Mouse (Mus musculus): Measurements from ENCODE around the gene Nusap1. TPM values are rescaled to one million over a fixed set of nuclear protein-coding genes. Genes with fewer than 3 reads are reported as not detected.
"Not testable (repeated sequence)": the region's sequence is repeated elsewhere in the genome, so short reads cannot be mapped to it uniquely, and the experiment has no call there.

Gene Nusap1
- 10 to 100 TPM; 23.4 to 27.3 TPM for total RNA-seq (2021)

GRCm38 (mm10) chr2:119618199-119618982 lies at the start of gene Nusap1, which contains the start of gene Oip5:
TSS of gene Nusap1 (plus strand) at chr2:119618298.
TSS of gene Oip5 (minus strand) at chr2:119618469.
- DNase-seq, result peak; percentile 95

DNA sequence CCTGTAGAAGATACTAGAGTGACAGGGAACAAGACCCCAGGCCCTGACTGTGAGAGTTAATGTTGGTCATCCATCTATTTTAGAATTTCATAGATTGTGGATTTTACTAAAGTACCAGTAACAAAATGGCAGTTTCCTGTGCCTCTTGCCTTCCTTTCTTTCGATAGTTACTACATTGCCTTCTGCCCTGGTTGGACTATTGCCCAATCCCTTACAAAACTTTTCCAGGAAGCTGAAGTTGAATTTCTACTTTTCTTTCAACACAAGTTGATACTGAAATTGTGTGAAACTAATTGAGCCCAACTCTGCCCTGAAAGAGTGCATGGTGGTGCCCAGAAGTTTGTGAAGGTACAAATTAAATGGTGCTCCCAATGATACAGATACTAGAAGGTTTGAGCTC lies 45.6 kb upstream of the Nusap1 start:
- no peak for DNase-seq

DNA sequence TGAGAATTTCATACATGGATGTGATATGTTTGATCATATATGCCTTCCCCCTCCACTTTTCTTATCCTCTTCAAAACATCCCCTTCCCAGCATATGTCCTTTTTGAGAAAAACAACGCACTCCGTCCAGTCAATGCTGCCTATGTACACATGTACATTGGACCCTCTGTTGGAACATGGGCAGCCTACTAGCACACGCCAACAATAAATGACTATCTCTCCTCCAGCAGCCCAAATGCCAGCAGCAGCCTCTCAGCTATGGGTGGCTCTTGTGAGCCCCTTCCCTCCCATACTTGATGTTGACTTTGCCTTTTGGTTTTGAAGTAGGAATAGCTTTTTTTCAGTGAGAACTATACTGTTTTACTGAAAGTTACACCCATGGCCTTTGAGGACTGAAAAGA lies 36.5 kb upstream of the Nusap1 start:
- no peak for DNase-seq

- DNase-seq, result no peak
Measured at GRCm38 (mm10) chr2:119583439-119583838, 34.7 kb upstream of the Nusap1 start.

GRCm38 (mm10) chr2:119584282-119584681 lies 33.8 kb upstream of the Nusap1 start:
- DNase-seq, result no peak

DNA sequence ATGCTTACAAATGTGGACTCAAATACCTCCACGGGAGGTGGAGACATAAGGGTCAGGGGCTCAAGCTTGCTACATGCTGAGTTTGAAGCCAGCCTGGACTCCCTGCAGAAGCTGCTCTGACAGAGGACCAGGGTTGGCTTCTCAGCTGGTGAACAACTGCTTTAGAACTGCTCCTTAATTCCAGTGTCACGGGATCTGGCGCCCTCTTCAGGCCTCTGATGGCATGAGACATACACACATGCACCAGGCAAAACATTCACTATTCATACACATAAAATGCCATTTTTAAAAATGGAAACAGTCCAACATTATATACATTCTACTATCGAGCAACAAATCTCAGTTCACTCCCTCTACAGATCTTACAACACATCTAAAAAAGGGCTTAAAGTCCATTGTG lies 30.7 kb upstream of the Nusap1 start:
- DNase-seq, result peak; percentile 66

DNA sequence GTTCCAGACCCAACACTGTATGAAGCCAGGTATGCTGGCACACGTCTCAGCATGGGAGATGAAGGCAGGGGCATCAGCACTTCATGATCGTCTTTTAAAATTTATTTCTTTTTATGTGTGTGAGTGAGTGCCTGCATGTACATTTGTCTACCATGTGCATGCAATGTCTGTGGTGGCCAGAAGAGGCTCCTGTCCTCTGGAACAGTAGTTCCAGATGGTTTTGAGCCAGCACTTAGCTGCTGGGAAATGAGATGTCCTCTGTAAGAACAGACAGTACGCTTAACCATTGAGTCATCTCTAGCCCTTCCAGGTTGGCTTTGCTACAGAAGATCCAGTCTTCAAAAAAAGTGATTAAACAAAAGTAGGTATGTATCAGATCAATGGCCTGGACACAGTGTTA lies 26.9 kb upstream of the Nusap1 start:
- no peak for DNase-seq

DNA sequence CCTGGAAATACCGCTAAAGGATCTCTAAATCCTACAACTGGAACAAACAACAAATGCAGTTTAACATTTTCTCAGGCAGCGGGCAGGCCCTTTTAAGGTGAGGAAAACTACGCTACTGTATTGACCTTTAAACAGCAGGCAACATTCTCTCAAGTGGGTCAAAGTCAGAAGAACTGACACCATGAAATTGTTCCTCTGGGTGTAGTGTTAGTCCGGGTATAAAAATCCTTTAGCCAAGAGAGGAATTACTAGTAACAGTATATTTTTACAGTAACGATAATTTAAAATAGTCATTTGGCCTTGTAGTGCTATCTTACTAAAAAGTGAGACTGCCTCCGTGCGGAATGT lies 24.4 kb upstream of the Nusap1 start:
- DNase-seq, result no peak

DNA sequence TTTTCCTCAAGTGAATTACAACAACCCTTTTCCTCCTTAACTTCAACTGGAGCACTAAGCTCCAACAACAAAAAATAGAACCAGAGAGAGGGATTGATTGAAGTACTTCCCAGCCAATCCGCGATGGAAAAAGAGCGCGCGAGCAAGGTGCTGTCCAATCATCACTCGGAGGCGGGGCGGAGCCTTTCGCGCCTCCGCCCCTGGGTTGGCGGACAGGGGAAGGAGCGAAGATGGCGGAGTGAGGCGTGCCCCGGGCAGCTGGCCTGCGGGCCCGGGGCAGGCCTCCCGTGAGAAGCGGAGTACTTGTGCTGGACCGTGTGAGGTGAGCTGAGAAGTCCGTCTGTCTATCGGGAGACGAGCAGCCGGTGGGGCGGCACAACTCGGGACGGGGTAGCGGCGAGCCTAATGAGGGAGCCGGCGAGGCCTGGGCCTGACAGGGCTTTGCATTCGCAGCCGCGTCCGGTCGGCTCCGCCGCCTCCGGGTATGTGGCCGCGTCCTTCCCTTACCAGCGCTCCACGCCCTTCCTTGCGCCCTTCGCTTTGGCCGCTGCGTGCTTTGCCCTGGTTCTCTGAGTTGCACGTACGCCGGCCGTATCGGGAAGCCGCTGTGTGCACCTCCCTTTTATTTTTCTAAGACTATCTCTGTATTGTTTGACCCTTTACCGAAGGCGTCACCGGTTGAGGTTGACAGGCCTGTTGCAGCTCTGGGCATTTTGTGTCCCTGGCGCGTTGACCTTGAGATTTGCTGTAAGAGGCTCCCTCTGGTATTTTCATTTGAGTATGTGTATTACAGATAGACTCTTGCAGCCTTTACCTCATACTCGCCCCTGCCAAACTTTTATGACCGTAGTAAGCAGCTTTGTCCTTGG lies 23.8 kb upstream of the Nusap1 start:
- peak; percentile 99 for DNase-seq

DNA sequence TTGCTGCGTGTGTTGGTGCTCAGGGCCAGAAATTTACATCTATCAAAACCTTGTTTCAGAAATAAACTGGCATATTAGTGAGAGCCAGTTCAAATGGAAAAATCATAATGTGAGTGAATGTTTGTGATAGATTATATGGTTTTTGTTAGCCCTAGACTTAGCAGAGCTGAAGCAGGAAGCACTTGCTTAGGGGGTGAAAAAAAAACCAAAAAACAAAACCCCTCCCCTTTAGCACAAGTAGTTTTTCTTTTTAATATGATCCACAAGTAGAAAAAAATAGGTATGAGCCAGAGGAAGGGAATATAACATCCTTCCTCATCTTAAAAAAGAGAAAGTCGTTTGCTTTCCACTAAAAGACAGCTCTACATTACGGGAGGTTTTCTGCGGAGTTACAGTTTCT lies 22.8 kb upstream of the Nusap1 start:
- no peak for DNase-seq

GRCm38 (mm10) chr2:119596781-119597330 lies 21.2 kb upstream of the Nusap1 start:
- DNase-seq, result no peak

DNA sequence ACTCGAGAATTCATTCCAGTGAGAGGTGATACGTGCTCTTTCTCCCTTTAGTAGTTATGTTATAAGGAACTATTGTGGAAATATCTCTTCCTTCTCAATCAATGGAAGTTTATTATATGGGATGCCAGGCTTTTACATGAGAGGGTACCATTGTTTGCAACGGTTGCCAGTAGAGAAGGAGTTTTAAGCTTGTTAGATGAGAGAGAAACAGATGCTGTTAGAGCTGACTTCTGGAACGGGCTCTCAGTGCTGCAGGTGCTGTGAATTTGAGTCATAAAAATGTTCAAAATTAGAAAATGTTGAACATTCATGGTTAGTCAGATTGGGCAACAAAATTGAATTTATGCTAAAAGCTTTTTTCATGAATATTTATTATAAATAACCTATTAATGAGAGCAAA lies 17.1 kb upstream of the Nusap1 start:
- no peak for DNase-seq

DNA sequence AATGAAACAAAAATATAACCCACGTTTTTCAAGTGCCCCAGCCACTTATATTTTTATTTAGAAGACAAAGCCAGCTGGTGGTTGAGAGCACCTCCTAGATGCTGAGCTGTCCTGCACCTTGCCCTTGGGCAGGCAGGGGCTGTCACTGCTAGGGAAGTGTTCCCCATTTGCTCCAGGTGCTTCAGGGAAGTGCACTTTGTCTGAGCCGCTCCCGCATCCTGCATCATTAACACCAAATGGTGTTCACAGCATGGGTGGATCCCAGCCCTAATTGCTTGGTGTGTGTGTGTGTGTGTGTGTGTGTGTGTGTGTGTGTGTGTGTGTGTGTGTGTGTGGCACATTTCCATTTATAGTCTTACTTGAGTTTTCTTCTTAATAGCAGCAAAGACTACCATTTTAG lies 16.5 kb upstream of the Nusap1 start:
- not testable (repeated sequence) for DNase-seq

DNA sequence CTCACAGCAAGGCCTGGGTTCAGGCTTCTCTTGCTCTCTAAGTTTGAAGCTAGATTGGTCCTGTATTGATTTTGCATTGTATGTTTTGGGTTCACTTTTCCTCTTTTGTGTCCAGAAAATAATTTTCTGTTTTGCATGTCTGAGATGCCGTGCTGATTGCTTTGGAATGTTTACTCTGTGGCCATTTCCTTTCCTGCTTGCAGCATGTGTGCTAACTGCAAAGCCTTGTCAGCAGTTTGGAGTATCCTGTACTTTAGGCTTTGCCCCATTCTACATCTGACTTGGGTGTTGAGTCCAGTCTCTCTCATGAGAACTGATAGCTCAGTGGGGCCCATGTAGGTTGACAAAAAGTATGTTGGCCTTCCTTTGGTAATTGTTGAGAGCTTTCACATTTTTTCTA lies 15.6 kb upstream of the Nusap1 start:
- DNase-seq, result no peak

GRCm38 (mm10) chr2:119603909-119604308 lies 14.2 kb upstream of the Nusap1 start:
- no peak for DNase-seq

DNA sequence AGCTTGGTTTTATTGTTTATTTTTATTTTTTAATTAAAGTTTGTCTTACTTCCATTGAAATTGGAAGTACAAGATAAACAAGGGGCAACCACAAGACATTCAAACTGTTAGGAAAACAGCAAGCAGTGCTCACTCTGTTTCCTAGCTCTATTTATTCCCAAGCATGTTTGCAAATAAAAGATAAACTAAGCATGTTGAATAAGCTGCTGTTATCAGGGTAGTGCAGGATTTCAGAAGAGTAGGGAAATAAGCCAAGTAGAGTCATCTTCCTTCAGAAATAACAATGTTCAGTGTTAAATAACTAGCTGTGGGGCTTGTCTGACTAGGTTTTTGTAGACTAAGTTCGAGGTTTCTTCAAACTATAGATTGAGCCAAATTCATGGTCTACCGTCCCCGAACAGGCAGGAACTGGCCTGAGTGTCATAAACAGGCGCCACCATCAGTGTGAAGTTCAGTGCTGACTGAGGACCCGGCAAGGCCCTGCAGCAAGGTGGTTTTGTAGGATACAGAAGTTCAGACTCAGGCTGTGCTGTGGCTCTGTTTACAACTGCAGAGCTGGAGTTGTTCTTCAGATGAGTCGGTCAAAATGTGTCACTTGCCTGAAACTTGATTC lies 12.6 kb upstream of the Nusap1 start:
- no peak for DNase-seq

DNA sequence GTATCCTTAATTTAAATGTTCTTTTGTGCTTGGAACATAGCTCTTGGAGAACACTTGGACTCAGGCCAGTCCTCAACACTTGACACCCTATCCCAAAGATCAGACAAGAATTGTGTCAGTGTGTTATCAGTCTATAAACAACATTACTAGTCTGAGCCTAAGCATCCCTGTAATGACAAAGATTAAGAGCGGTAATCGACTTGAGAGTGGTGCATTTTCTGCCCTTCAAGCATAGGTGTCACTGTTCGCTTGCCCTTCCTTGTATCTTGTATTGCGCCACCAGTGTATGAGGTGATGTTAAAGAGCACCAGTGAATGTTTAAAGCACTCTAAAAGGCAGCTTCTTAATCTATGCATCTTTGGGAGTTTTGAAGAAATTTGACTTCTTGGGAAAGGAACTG lies 11.1 kb upstream of the Nusap1 start:
- no peak for DNase-seq

DNA sequence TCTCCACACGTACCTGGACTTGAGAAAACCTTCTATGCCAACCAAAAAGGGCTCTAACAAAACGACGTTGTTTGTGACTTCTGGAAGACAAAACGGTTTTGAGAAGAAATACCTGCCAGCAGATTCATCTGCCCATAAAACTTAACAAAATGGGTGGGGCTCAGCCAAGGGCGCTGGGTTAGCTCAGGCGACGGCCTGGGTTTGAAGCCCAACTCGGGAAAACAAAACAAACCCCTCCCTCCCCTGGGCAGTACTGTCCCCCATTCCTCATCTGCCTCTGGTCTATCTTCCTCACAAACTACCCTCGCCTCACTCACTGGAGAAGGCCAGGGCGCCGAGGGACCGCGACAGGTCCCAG lies 278 bp upstream of the Nusap1 start:
- no peak for DNase-seq

GRCm38 (mm10) chr2:119619002-119619401 lies 904 bp downstream of the Nusap1 start:
- not testable (repeated sequence) for DNase-seq

DNA sequence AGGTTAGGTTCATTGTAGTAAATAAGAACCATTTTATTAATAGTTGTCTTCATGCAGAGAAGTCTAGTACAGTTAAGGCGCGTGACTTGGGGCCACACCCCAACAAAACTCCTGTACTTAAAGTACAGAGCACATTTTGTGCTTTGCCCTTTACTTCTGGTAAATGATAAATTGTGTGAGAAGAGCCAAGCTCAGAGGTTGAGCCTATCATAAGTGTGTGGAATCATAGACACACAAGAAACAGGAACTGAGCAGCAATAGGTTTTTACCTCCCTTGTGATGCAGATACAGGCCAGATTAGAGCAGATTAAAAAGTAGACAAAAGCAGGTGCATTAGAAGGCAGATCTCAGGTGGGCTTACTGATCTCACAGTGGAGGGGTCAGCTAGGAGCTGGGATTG lies 3.2 kb downstream of the Nusap1 start:
- no peak for DNase-seq

DNA sequence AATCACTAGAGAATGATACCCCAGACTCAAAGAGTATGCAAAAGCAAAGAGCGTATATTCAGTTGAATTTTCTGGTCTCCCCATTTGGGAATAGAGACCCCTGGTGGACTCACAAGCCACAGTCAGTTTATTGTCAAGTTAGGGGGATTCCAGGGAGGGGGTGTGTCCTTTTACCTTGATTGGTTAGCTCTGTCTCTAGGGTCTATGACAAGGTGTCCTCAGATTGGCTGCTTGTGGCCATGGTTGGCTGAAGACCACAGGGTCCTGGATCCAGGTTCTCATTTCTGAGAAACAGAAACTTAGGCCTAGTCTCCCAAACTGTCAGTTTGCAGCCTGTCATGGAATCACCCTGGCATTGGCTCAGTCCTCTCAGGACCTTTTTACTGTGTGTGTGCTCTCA lies 18.7 kb downstream of the Nusap1 start:
- DNase-seq, result no peak

DNA sequence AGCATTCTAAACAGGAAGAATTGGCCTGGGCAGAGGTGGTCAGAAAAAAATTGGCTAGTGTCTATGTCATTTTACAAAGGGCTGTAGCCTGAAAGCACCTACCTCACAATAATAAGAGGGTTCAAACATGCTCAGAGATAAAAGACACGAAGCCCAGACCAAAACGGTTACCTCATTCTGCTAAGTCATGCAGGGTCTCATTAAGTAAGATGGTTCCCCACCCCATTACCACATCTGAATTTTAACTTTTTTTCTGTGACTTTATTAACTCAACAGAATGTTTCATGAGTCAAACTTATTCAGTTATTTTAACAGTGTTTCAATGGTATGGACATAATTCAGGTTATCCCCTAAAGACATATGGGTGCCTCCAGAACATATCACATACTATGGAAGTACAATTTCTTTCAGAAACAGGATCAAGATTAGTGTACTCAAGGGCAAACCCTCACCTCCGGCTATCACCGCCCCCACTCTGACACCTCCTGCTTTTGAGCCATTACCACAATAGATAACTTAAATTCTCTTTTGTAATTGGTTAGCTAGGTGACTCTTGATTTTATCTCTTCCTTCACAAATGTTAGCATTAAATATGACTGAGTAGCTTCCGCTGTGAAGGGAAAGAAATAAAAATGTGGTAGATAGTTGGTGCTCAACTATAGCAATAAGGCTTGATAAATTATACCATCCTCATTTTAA lies 23.3 kb downstream of the Nusap1 start:
- no peak for DNase-seq

DNA sequence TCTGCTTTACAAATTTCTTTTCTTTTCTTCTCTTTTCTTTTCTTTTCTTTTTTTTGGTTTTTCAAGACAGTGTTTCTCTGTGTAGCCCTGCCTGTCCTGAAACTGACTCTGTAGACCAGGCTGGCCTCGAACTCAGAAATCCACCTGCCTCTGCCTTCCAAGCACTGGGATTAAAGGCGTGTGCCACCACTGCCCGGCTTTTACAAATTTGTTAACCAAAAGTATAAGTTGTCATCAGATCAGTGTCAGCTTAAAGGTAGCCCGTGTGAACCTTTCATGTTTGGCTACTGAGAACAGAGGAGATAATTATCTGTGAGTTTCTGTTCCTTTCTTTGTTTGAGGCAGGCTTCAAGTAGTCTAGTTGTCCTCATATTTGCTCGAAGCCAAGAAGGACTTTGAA lies 26.2 kb downstream of the Nusap1 start:
- DNase-seq, result no peak
